Mouse (Mus musculus) midbrain, postnatal 0 days (tissue): ENCODE results near the gene Ccdc85a. TPM values are rescaled to one million over a fixed set of nuclear protein-coding genes. Genes with fewer than 3 reads are reported as not detected.

Source experiments
- ATAC-seq: fragments of 200-750 bp; cut with Nextera tagmentation; 2 replicates; pipeline ENCODE4 v1.8.0; 2017; ENCODE audit warnings: moderate number of reproducible peaks, mild to moderate bottlenecking, moderate TSS enrichment, moderate library complexity; ENCODE audit not compliant: low FRiP score
- DNase-seq: peaks from one replicate; pipeline ENCODE4 v3.0.0-alpha.2; 2015; ENCODE audit warnings: low spot score
- H3K27ac ChIP-seq: fragments of 300-500 bp; sonication (generic); 2 replicates; pipeline ENCODE4 v1.5.1; 2014; ENCODE audit warnings: low read depth, mild to moderate bottlenecking, low read length, mixed read lengths
- H3K27me3 ChIP-seq: fragments of 300-500 bp; sonication (generic); 2 replicates; pipeline ENCODE4 v1.6.1; 2014; ENCODE audit warnings: low read length, control low read depth, mixed read lengths; ENCODE audit not compliant: insufficient read depth
- H3K36me3 ChIP-seq: fragments of 300-500 bp; sonication (generic); 2 replicates; pipeline ENCODE4 v1.6.1; 2014; ENCODE audit warnings: low read length, control low read depth, mixed read lengths; ENCODE audit not compliant: insufficient read depth
- H3K4me1 ChIP-seq: fragments of 300-500 bp; sonication (generic); 2 replicates; pipeline ENCODE4 v1.6.1; 2014; ENCODE audit warnings: mild to moderate bottlenecking, control low read depth, antibody characterized with exemption, low read length, mixed read lengths; ENCODE audit not compliant: insufficient read depth
- H3K4me2 ChIP-seq: fragments of 300-500 bp; sonication (generic); 2 replicates; pipeline ENCODE4 v1.6.1; 2014; ENCODE audit warnings: low read depth, mild to moderate bottlenecking, low read length, mixed read lengths; ENCODE audit not compliant: poor library complexity, severe bottlenecking
- H3K4me3 ChIP-seq: fragments of 300-500 bp; sonication (generic); 2 replicates; pipeline ENCODE4 v1.5.1; 2014; ENCODE audit warnings: low read depth, mild to moderate bottlenecking, low read length, moderate library complexity
- H3K9ac ChIP-seq: fragments of 300-500 bp; sonication (generic); replicated peaks from 2 replicates; pipeline ENCODE4 v1.6.1; 2014; ENCODE audit warnings: mild to moderate bottlenecking, low read length, moderate library complexity, mixed read lengths; ENCODE audit not compliant: poor library complexity, severe bottlenecking
- H3K9me3 ChIP-seq: fragments of 300-500 bp; sonication (generic); 2 replicates; pipeline ENCODE4 v1.6.1; 2016; ENCODE audit warnings: low read length, control low read depth
- CTCF ChIP-seq: IDR thresholded peaks from 2 replicates; pipeline ENCODE4 v1.5.1; 2016; ENCODE audit warnings: antibody characterized with exemption, mild to moderate bottlenecking
- WGBS: fragments of 180-500 bp; shearing (Covaris S2); extraction: QIAGEN DNeasy Blood & Tissue Kit; methylation state at CpG from one replicate; pipeline ENCODE4 v1.1.7; 2014; 5-methylcytosine and 5-hydroxymethylcytosine counted together
- polyA plus RNA-seq: library from polyadenylated mRNA; unstranded; fragments of >200 nt; fragmentation: Nextera tagmentation; extraction: Ambion mirVana; gene quantifications from 2 replicates; pipeline ENCODE4 v1.2.1, GENCODE M21; 2015
- total RNA-seq: library from RNA; depleted of rRNA; stranded (reverse); fragments of >200 nt; gene quantifications from 2 replicates; pipeline ENCODE4 v1.2.3, GENCODE M21; 2014

Gene Ccdc85a
- total and polyA plus RNA-seq, 2 experiments from 2014 or later: 43.1 to 63.8 TPM

- H3K9me3 ChIP-seq: no peaks in the 10 kb centered on the region
- DNase-seq (peak; percentile 8), ATAC-seq (peak; percentile 50)
- peaks cover 5% of the 10 kb centered on the region for H3K4me1 ChIP-seq
- peak overlapping the region; percentile 86 for H3K4me3 ChIP-seq
- TF ChIP-seq CTCF: no peak
- peak overlapping the region; percentile 83 for H3K9ac ChIP-seq
- no peaks in the 10 kb centered on the region for H3K27me3 ChIP-seq
- peak overlapping the region; percentile 80 for H3K4me2 ChIP-seq
- peak overlapping the region; percentile 90 for H3K27ac ChIP-seq
- under 1% methylated on average over 60 of the region's 63 CpGs for WGBS
- H3K36me3 ChIP-seq: no peaks in the 10 kb centered on the region
Measured at GRCm38 (mm10) chr11:28583138-28583910, 800 bp downstream of the Ccdc85a start.

GRCm38 (mm10) chr11:28582218-28582617, 1.9 kb downstream of the Ccdc85a start:
- Histone ChIP-seq H3K9ac (peak overlapping the region; percentile 83), H3K9me3 (no peaks in the 10 kb centered on the region), H3K4me1 (peaks cover 5% of the 10 kb centered on the region), H3K27me3 (no peaks in the 10 kb centered on the region), H3K4me2 (peak overlapping the region; percentile 80), H3K27ac (no peak overlapping the region), H3K4me3 (peak overlapping the region; percentile 86), H3K36me3 (no peaks in the 10 kb centered on the region)
- ATAC-seq (no peak), DNase-seq (peak; percentile 27)
- TF ChIP-seq CTCF: no peak
- 20% methylated on average over 5 of the region's 5 CpGs for WGBS

GRCm38 (mm10) chr11:28572423-28572822, 11.7 kb downstream of the Ccdc85a start:
- no peak overlapping the region for H3K4me2 ChIP-seq
- H3K36me3 ChIP-seq: peaks cover 17% of the 10 kb centered on the region
- H3K27me3 ChIP-seq: no peaks in the 10 kb centered on the region
- no peak for TF ChIP-seq CTCF
- no peak overlapping the region for H3K4me3 ChIP-seq
- 71% methylated on average over 1 of the region's 1 CpGs for WGBS
- H3K4me1 ChIP-seq: 0 out of 2 replicates have a peak, but pooled peaks cover 5% of the 10 kb centered on the region
- no peak overlapping the region for H3K9ac ChIP-seq
- ATAC-seq (no peak), DNase-seq (no peak)
- H3K9me3 ChIP-seq: no peaks in the 10 kb centered on the region
- no peak overlapping the region for H3K27ac ChIP-seq

GRCm38 (mm10) chr11:28556420-28556819, 27.7 kb downstream of the Ccdc85a start:
- Histone ChIP-seq H3K27me3 (no peaks in the 10 kb centered on the region), H3K36me3 (no peaks in the 10 kb centered on the region), H3K4me3 (no peak overlapping the region), H3K9me3 (no peaks in the 10 kb centered on the region), H3K27ac (no peak overlapping the region), H3K9ac (no peak overlapping the region), H3K4me1 (no peaks in the 10 kb centered on the region), H3K4me2 (no peak overlapping the region)
- DNase-seq (peak; percentile 9), ATAC-seq (no peak)
- TF ChIP-seq CTCF: no peak

GRCm38 (mm10) chr11:28543429-28543828, 40.7 kb downstream of the Ccdc85a start:
- Histone ChIP-seq H3K27ac (no peak overlapping the region), H3K4me2 (no peak overlapping the region), H3K27me3 (no peaks in the 10 kb centered on the region), H3K9ac (no peak overlapping the region), H3K4me1 (no peaks in the 10 kb centered on the region), H3K9me3 (no peaks in the 10 kb centered on the region), H3K4me3 (no peak overlapping the region), H3K36me3 (no peaks in the 10 kb centered on the region)
- 93% methylated on average over 2 of the region's 2 CpGs for WGBS
- TF ChIP-seq CTCF: no peak
- DNase-seq (no peak), ATAC-seq (no peak)

GRCm38 (mm10) chr11:28541307-28541706, 42.8 kb downstream of the Ccdc85a start:
- H3K27ac ChIP-seq: no peak overlapping the region
- WGBS: 93% methylated on average over 1 of the region's 1 CpGs

More at GRCm38 (mm10) chr11:28541307-28541706, 42.8 kb downstream of the Ccdc85a start:
- Histone ChIP-seq H3K9me3 (no peaks in the 10 kb centered on the region), H3K4me3 (no peak overlapping the region), H3K36me3 (no peaks in the 10 kb centered on the region), H3K4me1 (no peaks in the 10 kb centered on the region), H3K4me2 (no peak overlapping the region), H3K9ac (no peak overlapping the region), H3K27me3 (no peaks in the 10 kb centered on the region)
- no peak for TF ChIP-seq CTCF
- DNase-seq: no peak
- ATAC-seq: no peak
